Mouse (Mus musculus): ENCODE measurements around the gene Mgat4e.
"Not testable (repeated sequence)": the region's sequence is repeated elsewhere in the genome, so short reads cannot be mapped to it uniquely, and the experiment has no call there.

Mgat4e gene

DNA sequence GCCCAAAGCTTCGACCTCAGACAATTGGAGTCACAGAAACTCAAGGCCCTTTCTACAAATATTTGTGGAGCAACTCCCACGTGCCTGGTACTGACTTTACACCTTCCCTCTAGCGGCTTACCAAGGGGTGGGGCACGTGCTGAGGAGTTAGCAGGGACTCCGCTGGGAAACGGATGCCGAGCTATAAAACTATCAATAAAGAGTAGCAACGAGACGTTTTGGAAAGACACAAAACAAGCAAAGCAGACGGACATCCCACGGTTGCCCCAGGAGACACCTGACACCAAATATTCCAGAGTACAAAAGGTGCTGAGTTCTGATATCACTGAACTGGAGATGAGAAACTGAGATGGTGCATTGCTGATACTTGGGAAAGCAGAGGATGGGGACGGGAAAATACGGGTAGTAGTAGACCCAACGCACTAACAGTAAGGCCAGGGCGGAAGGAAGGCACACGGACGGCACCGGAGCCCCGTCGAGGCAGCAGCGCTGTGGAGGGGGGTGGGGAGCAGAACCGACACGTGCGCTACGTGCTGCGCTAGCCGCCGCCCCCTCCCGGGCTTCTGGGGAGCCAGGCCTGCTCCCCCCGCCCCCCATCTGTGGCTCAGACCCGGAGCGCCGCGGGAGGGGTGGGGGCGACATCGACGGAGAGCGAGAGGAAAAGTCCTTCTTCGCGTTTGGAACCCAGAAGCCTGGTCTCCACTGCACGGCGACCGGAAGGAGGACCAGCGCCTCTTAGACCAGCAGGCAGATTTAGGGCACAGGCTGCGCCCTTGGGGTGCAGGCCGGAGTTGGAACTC, 6.6 kb upstream of the Mgat4e start:
- no peak for DNase-seq (ENCODE audit: low spot score)

DNA sequence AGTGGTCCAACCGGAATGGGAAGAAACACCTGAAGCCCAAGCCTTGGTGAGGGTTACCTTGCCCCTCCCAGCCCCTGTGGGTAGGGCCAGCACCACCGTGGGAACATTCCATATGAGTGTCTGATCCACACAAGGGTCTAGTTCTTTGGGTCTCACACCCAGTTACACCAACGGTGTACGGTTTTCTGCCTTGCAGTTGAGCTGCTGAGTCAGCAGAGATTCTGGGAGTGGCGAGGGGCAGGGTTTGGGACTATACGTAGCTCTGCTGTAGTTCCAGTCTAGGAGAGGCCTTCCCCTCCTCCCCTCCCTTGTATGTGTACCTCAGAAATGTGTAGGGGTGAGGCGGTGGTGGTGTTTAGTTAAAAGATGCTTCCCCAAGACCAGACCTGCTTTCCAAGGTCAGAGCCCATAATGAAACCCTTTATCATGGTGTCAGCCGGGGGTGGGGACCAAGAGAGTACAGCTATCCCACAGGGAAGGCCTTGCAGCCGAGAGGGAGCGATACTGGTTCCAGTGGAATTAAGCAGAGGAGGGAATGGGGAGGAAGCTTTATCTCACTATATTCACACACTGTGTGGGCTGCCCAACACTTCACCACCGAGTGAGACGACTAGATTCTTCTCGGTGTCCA, 5.9 kb upstream of the Mgat4e start:
- no peak for DNase-seq (ENCODE audit: low spot score)

DNA sequence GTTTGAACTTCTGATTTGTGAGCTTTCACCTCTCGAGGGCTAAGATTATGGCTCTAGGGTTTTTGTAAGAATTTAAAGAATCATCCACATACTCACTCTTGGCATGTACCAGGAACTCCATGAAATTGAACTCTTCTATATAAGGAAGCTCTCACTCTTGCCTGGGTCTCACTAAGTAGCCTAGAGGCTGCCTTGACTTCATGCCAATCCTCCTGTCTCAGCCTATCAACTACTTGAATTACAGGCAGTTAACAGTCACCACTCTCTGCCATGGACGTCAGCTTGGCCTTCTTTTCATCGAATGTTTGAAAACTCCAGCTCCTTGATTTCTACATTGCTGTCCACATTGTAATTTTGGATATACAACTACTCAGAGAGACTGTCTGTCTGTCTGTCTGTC, 2.9 kb upstream of the Mgat4e start:
- DNase-seq (ENCODE audit: low spot score): no peak

DNA sequence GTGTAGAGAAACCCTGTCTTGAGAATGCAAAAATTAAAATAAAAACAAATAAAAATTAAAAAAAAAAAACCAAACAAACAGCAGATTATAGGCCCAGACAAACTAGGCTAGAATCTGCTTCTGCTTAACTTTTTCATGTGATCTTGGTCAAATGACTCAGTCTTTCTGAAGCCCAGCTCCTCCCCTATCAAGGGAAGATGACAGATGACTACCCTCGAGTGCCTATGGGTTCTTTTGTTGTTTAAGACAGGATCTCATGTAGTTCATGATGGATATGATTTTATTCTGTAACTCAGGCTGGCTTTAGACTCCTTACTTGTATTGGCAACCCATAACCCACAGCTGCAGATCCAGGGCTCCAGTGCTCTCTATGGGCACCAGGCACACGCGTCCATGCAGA, 2.4 kb upstream of the Mgat4e start:
- no peak for DNase-seq (ENCODE audit: low spot score)

DNA sequence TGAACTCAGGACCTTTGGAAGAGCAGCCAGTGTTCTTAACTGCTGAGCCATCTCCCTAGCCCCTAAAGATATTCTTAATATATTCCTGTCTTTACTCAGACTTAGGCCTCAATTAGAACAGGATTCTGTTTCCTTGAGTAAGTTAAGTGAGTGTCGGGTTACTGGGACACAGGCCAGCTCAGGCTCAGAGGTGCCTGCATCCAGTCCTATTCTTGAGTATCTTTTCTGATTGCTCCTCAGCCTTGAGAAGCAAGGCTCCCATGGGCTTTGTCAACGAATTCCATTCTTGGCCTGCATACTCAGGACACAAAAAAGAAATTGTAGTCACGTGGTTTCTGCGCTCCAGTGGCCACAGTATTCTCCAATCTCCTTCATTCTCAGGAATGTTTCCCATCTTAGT, 1.3 kb downstream of the Mgat4e start:
- peak; percentile 44 for DNase-seq (ENCODE audit: low spot score)

DNA sequence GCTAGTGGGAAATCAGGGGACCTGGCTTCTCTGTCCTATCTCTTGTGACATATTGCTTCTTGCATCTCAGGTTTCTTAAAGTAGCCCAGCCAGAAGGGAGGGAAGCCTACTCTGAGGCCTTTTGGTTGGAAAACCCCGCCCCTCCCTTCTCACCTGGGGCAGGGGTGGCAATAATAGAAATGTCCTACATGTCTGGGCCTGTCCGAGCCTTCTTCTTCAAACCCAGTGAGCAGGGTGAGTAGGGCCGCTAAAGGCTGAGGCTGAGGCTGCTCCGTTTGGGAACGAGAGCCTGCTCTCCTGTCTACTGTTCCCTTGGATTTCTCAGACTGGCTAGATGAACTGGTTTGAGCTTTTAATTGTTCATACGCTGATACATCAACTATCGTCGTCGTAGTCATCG, 8.9 kb downstream of the Mgat4e start:
- no peak for DNase-seq (ENCODE audit: low spot score)

DNA sequence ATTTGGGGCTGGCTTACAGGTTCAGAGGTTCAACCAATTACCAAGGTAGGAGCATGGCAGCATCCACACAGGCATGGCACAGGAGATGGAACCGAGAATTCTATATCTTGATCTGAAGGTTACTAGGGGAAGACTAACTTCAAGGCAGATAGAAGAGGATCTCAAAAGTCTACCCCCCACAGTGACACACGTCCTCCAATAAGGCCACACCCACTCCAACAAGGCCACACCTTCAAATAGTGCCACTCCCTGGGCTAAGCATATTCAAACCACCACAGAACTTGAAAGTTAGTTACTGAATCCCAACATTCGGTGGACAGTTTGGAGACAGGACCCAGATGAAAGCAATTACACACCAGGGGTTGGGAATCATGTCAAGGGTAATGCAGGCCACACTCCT, 14.0 kb downstream of the Mgat4e start:
- no peak for DNase-seq (ENCODE audit: low spot score)

DNA sequence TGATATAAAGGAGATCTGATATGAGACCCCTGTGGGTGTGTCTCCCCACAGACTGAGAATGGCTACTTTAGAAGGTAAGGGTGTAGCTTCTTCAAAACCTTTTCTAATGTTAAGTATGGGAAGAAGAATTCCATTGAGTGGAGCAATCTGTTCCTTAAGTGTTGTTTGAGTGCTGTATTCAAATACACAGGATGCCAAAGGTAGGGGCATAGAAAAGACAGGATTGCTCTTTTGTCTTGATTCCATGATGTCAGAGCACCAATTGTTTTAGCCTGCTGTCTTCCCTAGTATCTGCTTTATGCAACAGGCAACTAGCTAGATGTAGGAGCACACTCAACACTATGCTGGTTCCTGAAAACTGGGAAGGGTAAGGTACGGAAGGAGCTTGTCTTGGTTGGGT, 14.4 kb downstream of the Mgat4e start:
- no peak for DNase-seq (ENCODE audit: low spot score)

DNA sequence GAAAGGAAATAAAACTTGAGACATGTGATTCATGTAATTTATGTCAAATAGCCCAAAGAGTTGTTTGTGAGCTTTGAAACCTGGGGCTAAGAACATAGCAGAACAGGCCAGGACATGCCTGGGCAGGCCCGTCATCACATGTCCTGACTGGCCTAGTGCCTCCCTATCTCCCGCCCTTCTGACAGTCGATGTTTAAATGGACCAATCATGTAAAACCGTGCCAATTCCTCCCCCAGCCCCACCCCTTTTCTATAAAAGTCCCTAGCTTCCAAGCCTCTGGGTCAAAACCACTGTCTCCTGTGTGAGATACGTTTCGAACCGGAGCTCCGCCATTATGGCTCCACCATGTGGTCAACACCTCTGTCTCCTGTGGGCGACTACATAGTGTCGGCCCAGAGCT, 15.8 kb downstream of the Mgat4e start:
- DNase-seq (ENCODE audit: low spot score): not testable (repeated sequence)

DNA sequence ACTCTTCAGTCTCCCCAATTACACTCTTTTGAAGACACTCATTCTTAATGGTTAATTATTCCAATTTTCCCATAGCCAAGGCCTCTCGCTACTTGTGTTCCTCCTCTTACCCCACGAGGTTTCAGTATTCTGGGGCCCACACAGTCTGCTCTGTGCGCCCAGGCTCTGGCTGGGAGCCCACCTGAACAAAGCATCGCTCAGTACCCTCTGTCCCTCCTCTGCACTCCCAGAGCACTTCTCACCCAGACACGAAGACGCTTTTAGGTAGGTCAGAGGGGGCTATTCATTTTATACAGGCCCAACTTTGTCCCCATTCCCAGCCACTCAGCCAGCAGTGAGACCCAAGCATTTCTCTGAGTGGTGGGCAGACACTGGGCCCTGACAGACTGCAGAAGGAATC, 18.9 kb downstream of the Mgat4e start:
- DNase-seq (ENCODE audit: low spot score): no peak

DNA sequence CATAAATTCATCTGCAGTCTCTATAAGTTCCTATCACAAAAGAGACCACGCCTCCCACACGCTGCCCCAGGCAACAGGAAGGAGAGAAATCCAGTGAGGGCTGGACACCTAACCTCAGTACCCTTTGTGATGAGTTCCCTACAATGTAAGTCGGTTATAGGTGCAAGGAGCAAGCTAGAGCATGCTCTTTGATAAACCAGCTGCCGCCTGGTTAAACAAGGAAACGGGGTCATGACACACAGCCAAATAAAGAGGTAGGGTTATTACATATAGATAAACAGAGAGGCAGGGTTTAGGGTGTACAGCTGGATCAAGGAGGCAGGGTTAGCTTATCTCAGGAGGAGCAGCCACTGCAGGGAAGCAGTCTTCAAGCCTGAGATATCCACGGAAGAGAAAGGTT, 22.7 kb downstream of the Mgat4e start:
- DNase-seq (ENCODE audit: low spot score): no peak

DNA sequence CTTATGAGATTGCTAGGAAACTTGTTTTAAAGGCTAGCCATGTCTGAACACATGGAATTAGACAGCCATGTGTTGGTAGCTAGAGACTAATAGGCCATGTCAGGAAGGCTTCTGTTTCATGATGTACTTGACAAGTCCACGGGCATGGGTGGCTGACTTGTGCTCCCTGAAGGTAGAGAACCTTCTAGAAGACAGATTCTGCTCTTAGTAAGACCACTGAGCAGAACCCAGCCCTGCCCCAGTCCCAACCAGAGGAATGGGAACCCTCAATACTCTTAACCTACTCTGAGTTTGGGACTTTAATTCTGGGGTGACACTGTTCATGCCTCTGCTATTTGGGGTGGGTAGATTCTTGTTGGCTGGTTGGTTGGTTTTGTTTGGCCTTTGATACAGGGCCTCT, 24.5 kb downstream of the Mgat4e start:
- DNase-seq (ENCODE audit: low spot score): no peak

DNA sequence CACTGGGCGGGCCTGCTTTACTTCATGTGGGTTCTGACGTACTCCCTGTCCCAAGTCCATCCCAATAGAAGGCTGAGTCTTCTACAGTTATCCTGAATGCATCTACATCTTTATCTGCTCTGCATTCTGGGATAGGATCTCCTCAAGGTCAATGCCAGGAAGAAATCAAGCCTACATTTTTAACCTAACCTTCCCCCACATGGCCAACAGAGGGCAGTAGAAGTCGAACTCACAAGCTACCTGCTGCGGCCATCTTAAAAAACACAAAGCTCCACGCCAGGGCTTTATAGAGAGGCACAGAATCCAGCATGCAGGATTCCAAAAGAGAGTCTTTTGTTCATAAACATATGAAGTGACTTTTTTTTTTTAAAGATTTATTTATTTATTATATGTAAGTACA, 25.1 kb downstream of the Mgat4e start:
- DNase-seq (ENCODE audit: low spot score): peak; percentile 40

DNA sequence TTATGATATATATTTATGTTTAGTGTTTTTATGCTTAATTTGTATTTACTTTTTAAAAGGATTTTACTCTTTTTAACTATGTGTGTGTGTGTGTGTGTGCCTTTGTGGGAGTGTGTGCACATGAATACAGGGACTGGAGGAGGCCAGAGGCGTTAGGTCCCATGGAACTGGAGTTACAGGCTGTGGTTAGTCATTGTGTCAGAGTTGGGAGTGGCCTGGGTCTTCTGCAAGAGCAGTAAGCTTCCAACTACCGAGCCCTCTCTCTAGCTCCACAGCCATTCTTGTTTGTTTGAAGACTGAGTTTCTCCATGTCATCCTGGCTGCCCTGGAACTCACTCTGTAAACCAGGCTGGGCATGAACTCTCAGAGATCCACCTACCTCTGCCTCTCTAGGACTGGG, 27.2 kb downstream of the Mgat4e start:
- no peak for DNase-seq (ENCODE audit: low spot score)

DNA sequence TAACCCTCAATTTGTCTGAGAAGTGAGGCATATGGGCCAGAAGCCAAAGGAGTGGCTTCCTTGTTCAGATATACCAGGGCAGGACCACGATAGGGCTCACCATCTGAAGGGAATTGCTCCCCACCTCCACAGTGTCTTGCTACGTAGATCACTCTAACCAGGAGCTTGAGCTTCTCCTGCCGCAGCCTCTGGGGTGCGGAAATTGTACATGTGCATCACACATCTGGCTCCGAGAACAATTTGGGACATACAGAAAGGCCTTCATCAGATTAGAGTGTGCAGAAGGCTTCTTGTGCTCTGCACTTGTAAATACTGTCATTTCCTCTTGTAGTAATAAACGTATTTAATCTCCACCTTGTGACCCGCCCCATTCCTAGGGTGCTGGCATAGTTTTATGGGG, 28.3 kb downstream of the Mgat4e start:
- no peak for DNase-seq (ENCODE audit: low spot score)

DNA sequence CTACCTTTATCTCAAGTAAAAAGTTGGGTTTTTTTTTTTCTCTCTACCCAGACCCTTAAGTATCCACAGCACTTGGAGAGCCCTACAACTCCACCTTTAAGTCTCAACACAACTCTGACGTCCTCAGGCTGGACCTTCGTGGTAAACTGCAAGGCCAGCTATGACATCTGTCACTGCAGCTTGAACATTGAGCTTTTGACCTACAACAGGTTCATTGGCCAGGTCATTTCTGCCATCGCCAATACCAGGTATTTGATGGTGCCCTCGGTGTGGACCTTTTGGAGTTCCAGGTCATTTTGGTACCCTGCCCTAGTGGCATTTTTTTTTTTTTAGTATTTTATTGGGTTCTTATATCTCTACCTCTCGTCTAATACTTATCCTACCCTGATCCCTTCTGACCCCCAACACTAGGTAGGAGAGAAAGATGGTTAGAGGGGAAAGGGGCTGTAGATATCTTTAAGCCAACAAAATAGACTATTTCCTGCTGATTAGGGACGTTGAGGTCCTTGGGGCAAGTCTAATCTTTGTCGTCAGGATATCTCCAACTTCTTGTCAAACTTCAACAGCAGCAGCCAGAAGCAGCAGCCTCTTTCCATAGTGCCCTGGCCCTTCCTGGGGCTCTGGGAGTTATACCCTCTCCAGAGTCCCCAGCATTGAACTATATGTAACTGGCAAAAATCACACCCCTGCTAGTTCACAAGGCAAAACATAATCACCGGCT, 29.3 kb downstream of the Mgat4e start:
- DNase-seq (ENCODE audit: low spot score): no peak

DNA sequence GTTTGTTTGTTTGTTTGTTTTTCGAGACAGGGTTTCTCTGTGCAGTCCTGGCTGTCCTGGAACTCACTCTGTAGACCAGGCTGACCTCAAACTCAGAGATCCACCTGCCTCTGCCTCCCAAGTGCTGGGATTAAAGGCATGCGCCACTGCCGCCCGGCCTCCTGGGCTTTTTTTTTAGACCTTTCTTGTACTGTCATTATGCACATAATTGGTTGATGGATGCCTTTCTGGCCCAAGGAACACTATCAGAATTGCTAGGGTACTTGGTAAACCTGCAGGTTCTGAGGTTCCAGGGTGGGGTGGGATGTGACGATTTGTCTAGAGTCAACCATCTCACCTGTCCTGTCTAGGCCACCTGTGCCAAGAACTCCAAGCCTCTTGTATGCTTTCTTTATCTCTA, 30.3 kb downstream of the Mgat4e start:
- not testable (repeated sequence) for DNase-seq (ENCODE audit: low spot score)

DNA sequence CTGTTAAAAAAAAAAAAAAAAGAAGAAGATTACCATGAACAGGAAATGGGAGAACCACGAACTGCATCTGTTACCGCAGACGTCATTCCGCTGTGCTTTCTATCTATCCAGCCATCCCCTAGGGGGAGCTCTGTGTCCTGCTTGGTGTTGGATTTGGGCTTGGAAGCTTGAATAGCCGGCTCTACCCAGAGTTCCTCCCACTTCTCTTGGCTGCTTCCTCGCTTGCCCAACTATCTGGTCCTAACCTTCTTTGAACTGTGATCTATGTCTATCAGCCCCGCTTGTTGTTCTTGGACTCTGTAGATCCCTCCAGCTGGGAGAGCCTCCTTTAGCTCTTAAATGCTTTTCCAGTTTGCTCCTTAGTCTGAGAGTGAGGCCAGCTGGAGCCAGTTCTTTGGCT, 30.8 kb downstream of the Mgat4e start:
- DNase-seq (ENCODE audit: low spot score): peak; percentile 97

DNA sequence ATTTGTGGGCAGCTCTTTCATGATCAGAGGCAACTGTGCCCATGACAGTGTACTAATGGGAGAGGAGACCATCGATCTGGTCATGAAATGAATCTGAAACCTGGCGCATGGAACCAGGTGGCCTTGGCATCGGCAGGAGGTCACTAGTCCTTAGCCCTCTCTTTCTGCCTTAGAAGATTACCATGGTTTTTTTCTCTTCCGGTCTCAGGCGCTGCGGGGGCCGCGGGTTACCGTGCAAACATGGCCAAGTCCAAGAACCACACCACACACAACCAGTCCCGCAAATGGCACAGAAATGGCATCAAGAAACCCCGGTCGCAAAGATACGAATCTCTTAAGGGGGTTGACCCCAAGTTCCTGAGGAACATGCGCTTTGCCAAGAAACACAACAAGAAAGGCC, 31.6 kb downstream of the Mgat4e start:
- DNase-seq (ENCODE audit: low spot score): not testable (repeated sequence)

DNA sequence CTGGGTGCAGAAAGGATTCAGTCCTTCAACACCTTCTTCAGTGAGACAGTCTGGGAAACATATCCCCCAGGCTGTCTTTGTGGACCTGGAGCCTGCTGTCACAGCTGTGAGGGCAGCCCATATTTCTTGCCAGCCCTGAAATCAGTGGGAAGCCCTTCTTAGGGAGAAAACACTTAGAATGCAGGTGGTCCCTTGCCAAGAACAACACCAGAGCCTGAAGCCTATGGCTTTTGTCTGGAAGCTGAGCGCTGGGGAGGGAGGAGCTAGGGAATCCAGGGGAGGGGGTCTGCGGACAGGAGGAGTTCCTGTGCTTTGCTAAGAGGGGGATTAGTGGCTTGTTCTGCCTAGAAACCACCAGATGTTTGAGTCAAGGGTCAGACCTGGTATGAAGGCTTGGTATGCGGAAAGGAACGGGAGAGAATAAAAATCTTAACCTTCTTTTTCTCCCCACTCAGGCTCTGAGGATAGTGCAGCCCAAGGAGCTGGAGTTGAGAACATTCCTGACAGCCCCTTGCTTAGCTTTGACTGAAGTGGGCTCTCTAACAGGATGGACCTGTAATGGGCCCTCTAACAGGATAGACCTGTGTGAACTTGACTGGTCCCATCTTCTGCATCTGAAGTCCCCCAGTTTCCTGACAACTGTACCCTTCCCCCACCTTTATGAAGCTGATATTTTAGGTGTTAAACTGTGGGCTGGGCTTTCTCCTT, 32.8 kb downstream of the Mgat4e start:
- DNase-seq (ENCODE audit: low spot score): no peak

DNA sequence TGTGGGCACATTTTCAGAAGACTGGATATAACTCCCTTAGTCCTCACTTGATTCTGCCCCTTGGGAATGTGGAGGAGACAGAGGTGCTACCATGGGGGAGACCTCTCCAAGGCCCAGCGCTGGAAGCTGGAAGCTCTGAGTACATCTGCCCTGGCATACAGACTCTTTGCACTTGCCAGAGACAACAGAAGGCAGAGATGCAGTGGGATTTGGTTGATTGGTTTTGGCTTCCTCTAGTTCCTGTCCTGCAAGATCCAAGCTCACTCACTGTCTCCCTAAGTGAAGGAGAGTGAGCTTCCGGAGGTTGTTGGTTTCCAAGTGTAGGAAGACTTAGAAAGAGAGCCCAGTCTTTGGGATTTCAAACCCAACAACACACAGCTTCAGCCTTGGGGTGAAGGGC, 33.6 kb downstream of the Mgat4e start:
- no peak for DNase-seq (ENCODE audit: low spot score)

DNA sequence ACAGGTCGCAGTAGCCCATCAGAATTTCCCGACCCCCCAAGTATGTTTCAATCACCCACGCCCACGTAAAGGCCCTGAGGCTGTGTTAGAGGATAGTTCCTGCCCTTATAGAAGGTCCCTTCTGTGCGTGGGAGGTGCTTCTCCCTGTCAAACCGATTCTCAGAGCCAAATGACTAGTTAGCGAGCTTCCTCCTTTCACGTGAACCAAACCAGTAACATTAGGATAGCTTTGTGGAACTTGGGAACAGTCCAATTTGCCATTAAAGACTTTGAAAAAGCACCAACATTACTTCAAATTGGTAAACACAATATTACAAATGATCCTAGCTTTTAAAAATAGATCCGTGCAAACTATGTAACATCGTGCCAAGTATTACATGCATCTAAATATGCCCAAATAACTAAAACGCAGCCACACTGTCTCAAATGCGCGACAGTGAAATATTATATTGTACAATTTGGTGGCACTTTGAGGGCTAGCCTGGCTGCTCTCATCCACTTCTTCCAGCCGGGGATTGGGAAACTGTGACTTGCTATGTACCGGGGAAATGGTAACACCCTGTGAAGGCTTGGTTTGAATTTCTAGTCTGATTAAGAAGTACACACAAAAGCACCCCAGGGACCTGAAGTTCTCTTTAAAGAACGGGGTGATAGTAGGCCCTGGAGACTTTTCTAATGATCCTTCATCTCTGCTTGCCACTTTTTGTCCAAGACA, 35.4 kb downstream of the Mgat4e start:
- DNase-seq (ENCODE audit: low spot score): no peak

Measured in adipocyte (in vitro differentiated cells).